Mouse (Mus musculus): ENCODE results near the gene Chrna1.

The Chrna1 gene

DNA sequence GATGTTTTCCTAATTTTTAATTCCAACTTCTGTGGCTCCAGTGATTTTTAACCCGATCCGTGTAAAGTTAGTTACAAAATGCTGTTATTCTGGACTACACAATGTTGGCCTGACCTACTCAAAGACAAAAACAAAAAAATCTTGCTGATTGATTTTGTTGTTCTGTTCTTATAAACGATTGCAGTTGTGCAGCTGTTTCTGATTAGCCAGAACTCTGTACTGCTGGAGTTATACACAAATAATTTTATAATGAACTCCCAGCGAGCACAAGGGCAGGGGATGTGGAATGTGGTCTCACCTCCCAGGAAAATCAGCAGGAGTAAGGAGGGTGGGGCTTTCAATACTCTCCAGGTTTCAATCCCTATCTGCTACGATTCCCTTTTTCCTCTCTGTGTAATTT, 61.2 kb downstream of the Chrna1 start:
- no peak for DNase-seq (ENCODE audit: low read depth)

DNA sequence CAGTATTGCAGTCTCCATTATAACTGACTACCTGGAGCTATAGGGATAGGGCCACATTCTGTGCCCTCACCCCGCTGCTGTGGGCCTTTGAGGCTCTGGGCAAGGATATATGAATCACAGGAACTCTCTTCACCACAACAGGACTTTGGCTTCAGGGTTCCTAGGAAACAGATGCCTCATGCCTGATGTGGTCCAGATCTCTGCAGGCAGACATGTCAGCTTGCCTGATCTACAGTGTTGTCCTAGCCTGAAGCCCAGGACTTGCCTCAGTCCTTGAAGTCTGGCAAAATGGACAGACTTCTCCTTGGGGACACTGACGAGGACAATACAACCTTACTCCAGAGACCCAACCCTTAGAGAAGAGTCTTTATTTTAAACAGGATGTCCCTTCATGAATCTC, 61.8 kb downstream of the Chrna1 start:
- peak; percentile 91 for DNase-seq (ENCODE audit: low read depth)

GRCm38 (mm10) chr2:73514178-73514577, 66.0 kb downstream of the Chrna1 start:
- DNase-seq (ENCODE audit: low read depth), result no peak

Data from 416B (cell line).